Mouse (Mus musculus): ENCODE measurements around the gene Utp11.
"Not testable (repeated sequence)": the region's sequence is repeated elsewhere in the genome, so short reads cannot be mapped to it uniquely, and the experiment has no call there.

Gene Utp11

DNA sequence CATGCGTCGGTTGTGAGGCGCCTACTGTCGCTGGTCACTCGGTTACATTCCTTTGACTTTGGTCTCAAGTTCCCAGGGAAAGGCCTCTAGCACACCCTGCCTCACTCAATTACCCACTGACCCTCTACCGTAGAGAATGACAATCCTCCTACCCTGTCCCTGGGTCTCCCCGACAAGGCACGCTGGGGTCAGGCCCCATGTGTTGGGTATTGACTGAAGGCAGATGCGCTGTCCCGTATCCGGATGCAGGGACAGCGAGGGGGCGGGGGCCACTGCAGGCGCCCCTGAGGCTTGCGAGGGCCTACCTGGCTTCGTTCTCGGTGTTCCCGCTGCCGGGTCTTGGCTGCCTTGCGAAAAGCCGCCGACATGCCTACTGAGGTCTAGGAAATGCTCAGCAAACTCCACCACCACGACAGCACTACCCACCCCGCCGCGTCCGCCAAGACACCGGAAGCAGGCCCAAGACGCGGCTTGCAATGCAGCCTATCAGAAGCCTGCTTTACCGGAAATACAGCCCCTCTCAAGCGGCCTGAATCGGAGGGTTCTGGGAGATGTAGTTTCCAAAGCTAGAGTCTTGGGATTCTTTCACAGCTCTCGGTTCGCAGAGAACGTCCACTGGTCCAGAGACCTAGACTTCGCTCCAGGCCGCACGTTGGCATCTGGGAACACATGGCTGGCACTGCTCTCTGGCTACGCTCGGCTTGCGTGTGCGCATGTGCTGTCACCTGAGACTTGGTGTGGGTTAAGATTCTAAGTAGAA is at the start of gene Utp11:
Gene Utp11 (minus strand): TSS at position 466 of the 760 bp plus-strand sequence.
- DNase-seq, result peak; percentile 87

- DNase-seq, result peak; percentile 57
Observed at GRCm38 (mm10) chr4:124742839-124743238, 49.4 kb upstream of the Utp11 start.

DNA sequence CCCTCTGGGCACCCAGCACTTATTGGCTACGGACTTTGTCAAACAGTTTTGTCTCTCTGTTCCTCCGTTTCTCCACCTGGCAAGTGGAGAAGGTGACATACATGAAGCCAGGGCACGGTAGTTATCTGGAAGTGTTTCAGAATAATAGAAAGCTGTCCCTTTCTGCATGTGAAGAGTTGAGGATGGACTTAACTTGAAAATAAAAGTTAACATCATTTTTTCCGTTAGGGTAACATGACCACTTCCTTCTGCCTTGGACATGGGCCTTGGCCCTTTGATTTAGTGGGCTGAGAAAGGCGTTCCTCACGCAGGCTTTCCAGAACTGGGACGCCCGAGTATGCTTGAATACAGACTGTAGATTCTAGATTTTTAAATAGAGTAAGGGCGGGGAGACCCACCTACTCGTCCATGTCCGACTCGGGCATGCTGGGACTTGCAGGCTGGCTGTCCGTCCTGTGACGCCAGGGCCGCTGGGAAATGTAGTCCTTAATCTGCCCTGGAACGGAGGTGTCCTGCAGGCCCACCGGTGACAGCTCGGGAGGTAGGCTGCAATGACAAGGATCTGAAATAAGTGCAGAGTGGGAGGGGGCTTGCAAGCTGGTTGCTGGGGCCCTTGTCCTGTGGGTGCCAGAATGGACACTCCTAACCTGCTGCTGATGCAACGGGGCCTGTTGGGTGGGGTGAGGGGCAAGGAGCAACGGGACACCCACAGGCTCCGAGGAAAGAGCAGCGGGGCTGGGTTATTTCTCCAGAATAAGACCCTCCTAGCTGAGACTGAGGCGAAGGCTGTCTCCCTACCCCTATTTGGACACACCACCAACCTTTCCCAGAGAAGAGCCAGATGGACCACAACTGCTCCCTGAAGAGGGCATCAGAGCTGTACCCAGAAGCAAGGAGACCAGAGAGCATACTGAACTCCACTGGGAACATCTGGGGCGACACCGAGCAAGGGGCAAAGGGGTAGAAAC is 48.3 kb upstream of the Utp11 start, which contains the start of gene Inpp5b:
Gene Inpp5b (plus strand): TSS at position 475 of the 968 bp plus-strand sequence.
- peak; percentile 89 for DNase-seq

GRCm38 (mm10) chr4:124738783-124739182 is 45.4 kb upstream of the Utp11 start:
- DNase-seq, result no peak

DNA sequence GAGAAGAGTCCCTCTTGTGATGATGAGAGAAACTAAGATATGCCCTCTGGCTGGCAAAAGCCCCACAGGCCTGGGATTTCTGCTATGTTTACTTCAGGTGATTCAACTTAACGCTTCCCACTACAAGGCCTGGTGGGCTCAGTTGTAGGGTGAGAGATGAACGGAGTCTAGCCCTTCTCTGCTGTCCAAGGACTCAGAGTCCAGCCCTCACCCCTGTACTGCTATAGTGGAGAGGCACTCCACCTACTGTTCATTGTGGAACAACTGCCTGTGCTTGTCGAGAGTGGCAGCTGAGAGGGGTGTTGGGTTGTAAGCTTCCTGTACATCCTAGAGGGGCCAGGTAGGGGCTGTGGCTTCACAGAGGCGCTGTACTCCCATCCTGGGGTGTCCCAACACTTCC is 44.6 kb upstream of the Utp11 start:
- DNase-seq, result no peak

- no peak for DNase-seq
Observed at GRCm38 (mm10) chr4:124737486-124737885, 44.1 kb upstream of the Utp11 start.

DNA sequence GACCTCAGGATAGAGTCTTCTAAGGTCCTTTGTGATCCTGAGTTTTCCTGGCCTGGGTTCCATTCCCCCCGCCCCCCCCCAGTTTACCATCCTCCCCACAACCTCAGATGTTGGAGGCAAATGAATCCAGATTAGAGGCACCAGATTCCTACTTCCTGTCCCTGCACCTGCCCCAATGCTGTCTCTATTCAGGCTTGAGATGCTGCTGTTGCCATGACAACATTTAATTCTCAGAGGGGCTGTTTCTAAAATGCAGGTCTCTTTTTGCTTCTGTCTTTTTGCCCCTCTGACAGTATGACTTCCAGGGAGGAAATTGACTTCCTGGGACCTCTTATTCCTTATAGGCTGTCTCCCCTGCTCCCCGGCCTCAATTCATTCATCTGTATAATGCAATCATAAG is 43.6 kb upstream of the Utp11 start:
- no peak for DNase-seq

- no peak for DNase-seq
Observed at GRCm38 (mm10) chr4:124726121-124726520, 32.7 kb upstream of the Utp11 start.

- no peak for DNase-seq
Observed at GRCm38 (mm10) chr4:124719101-124719500, 25.7 kb upstream of the Utp11 start.

GRCm38 (mm10) chr4:124714545-124715481 is 21.4 kb upstream of the Utp11 start, which contains the start of gene Sf3a3:
Gene Sf3a3 (plus strand): TSS chr4:124714776.
- DNase-seq, result peak; percentile 95

DNA sequence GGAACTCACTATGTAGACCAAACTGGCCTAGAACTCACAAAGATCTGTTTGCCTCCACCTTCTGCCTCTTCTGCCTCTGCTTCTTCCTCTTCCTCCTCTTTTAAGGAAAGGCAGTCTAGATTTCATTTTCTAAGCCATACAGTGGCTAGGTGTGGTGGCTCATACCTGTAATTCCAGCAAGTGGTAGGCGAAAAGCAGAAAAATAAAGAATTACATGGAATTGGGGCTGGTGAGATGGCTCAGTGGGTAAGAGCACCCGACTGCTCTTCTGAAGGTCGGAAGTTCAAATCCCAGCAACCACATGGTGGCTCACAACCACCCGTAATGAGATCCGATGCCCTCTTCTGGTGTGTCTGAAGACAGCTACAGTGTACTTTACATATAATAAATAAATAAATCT is 20.4 kb upstream of the Utp11 start:
- not testable (repeated sequence) for DNase-seq

GRCm38 (mm10) chr4:124712618-124713017 is 19.2 kb upstream of the Utp11 start:
- no peak for DNase-seq

GRCm38 (mm10) chr4:124710776-124711291 is 17.4 kb upstream of the Utp11 start:
- DNase-seq, result peak; percentile 55

- DNase-seq, result peak; percentile 62
Observed at GRCm38 (mm10) chr4:124709961-124710446, 16.6 kb upstream of the Utp11 start.

DNA sequence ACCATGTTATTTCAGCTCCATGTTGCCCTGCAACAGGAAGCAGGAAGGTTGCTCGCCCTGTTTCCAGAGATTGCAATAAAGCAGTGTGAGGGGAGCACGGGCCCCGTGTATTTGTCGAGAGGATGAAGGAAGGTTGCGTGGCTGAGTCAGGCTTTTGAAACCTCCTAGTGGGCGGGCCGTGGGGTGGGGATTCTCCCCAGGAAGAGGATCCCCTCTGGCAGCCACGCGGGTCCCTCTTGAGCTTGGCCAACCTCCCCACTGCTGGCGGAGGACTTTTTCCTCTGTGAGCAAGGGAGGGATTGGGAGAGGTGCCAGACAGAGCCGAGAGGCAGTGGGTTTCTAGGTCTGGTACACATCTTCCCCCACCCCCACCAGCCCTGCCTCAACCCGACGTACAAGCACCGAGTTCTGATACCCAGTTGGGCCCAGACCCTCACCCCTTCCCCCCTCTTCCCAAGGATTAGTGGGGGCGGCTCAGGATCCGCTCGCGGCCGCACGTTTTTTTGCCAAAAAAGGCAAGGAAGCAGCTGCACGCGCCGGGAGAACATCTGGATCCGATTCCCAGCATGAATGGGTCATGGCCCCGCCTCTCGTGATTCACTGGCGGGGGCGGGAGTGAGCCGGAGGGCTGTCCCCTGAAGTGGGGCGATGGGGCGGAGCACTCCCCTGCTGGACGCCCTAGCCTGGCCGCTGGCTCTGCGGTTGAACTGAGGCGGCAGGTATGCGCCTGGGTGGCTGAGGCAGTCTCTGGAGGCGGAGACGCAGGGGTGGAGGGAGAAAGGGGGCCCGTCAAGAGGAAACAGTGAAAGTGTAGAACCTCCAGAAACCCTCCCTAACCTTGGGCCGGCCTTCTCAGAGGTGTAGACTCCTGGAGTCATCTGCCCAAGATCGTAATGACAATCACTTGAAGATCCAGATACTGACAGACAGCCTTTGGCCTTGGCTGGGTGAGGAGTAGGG is 15.4 kb upstream of the Utp11 start:
- peak; percentile 88 for DNase-seq

DNA sequence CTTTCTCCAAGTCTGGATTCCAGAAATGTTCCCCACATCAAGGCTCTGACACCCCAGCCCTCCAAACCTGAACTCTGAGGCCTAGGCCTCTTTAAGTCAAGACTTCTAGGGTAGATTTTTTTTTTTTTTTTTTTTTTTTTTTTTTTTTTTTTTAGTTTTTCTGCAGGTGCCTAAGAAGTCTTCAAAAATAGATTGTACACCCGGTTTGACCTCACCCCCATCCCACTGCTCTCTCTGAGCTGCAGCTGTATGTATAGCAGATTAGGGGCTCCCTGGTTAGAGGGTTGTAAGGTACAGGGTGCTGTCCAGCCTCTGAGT is 14.8 kb upstream of the Utp11 start:
- not testable (repeated sequence) for DNase-seq

GRCm38 (mm10) chr4:124707381-124708199 is 14.2 kb upstream of the Utp11 start:
- DNase-seq, result not testable (repeated sequence)

DNA sequence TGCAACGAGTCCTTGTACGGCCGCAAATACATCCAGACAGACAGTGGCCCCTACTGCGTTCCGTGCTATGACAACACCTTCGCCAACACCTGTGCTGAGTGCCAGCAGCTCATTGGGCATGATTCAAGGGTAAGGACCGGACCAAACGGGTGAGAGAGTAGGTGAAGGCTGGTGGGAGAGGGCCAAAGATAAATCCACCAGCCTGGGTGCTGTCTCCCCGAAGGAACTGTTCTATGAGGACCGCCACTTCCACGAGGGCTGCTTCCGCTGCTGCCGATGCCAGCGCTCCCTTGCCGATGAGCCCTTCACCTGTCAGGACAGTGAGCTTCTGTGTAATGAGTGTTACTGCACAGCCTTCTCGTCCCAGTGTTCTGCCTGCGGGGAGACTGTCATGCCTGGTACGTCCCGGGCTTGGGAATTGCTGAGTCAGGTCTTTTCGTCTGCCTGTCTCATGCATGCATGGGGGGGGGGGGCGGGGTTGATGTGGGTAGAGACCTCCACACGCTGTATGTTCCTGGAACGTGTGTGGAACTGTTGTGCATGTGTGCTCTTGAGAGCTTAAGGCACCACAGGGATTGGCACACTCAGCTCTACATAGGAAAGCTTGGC is 12.4 kb upstream of the Utp11 start:
- no peak for DNase-seq

DNA sequence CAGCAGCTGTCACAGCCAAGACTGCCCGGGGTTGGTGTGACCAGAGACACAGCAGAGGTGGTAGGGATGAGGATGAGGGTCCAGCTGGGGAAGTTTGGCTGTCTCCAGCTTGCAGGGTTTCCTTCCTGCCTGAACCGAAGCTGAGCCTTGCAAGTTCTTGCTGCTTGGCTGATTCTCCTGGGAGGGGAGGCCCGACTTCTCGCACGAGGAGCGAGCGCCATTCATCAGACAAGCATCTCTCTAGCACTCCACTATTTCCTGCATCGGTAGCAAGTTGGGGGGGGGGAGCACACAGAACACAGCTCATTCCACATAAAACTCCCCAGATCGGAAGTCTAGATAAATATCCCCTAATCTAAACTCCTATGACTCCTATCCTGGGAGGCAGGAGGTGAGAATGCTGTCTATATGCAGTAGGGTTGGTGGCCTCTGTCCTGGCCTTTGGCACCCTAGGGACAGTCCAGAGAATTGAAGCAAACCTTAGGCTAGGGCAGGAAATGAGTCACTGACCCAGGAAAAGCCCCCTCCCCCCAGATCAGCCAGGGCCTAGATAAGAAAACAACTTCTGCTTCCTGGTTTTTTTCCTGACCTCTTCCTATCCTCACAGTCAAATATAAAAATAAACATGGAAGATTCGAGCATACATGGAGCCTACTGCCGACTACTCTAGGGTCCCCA is 11.5 kb upstream of the Utp11 start:
- DNase-seq, result peak; percentile 31

All from kidney, adult 18-20 months (tissue).